Mouse (Mus musculus) left cerebral cortex, adult 2 months (tissue): Measurements from ENCODE around the gene Pax3. TPM values are rescaled to one million over a fixed set of nuclear protein-coding genes. Genes with fewer than 3 reads are reported as not detected.

ENCODE experiments used
- DNase-seq, 2 experiments: peaks; one replicate each; pipeline ENCODE4 v3.0.0; 2021 to 2022; ENCODE audit warnings: low spot score in 2 of 2, mixed read lengths in 1 of 2; ENCODE audit errors: extremely low spot score in 1 of 2
- H3K27ac ChIP-seq: fragments of 200-600 bp; 2 replicates; pipeline ENCODE4 v1.8.1; 2022
- H3K4me3 ChIP-seq: fragments of 200-600 bp; 2 replicates; pipeline ENCODE4 v1.8.1; 2022
- CTCF ChIP-seq: fragments of 200-600 bp; IDR thresholded peaks from 2 replicates; pipeline ENCODE4 v1.8.1; 2022; ENCODE audit warnings: antibody characterized with exemption, mild to moderate bottlenecking, moderate library complexity
- intact Hi-C: fragments of 180-260 bp; cut with DNase I; formaldehyde crosslinking; loops from one replicate; pipeline ENCODE4 v1.15.1; 2025
- total RNA-seq, 2 experiments: library from RNA; stranded (reverse); gene quantifications; 2 replicates each; pipeline ENCODE4 v1.2.3; 2021

Gene Pax3
- total RNA-seq, 2 experiments from 2014 or later: not detected

GRCm38 (mm10) chr1:78189016-78189415 lies 7.9 kb downstream of the Pax3 start:
- intact Hi-C loops: no loop called here
- no peak for TF ChIP-seq CTCF
- Histone ChIP-seq H3K4me3 (no peak overlapping the region), H3K27ac (no peak overlapping the region)
- no peak for DNase-seq

DNA sequence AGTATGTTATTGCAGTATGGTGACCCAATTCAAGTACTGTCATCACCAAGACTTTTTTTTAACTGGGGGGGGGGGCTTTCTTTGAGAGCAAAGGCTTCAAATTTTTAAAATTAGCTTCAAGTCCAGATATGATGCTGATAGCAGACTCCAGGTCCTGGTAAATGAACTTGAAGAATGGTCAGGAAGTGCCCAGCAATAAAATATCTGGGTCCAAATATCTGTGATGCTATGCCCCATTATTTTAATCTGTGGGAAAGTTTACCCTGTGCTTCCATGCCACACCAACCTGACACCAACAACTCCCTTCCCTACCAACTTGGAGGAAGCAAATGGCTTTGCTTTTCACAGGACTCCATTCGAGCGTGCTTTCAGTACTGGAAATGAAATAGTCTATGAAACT lies 8.6 kb downstream of the Pax3 start:
- H3K27ac ChIP-seq: no peak overlapping the region
- TF ChIP-seq CTCF: no peak
- intact Hi-C loops: no loop called here
- H3K4me3 ChIP-seq: no peak overlapping the region
- no peak for DNase-seq

DNA sequence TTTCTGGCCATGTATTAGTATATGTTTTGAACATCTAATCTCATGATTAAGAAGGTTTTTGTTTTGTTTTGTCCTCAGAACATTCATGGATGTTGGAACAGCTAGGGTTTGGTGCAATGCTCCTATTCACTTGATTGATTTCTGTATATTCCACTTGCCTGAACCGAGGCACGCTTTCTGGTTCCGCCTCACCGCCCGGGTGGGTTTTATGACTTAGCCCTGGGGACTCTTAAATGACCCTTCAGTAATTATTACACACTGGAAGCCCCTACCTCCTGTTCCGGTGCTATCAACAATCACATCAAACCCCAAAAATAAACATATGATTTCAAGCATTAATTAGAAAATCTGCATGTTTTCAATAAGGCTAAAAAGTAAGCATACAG lies 9.2 kb downstream of the Pax3 start:
- Histone ChIP-seq H3K27ac (no peak overlapping the region), H3K4me3 (no peak overlapping the region)
- intact Hi-C loops: no loop called here
- no peak for TF ChIP-seq CTCF
- DNase-seq: no peak

DNA sequence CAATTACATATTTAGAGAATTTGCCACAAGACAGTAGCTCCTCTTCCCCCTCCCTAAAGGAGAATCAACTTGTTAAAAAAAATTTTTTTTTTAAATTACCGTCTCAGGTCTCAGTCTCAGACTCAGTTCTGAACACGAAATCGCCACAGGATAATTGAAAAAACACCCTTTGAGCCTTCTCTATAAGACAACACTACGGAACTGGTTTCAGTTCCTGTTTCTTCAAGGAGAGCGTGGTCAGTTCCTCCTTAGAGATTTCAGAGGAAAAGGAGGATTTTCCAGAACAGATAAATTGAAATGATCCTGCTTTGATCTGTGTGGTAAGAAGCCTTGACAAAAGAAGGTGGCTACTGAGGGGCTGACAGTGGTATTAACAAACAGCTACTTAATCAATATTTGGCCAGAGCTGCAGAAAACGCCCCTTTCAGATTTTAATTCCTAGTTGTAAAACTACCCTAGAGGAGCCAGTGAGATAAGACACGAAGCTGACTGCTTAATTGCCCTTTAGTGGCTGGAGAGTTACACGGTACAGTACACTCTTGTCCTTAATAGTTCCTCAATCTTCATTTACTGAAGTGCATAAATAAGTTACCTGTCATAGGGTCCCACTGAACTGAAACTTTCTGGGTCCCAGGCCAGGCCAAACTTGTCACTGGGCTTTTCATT lies 9.7 kb downstream of the Pax3 start:
- Histone ChIP-seq H3K4me3 (no peak overlapping the region), H3K27ac (no peak overlapping the region)
- intact Hi-C loops: no loop called here
- DNase-seq: no peak
- TF ChIP-seq CTCF: no peak

GRCm38 (mm10) chr1:78182954-78183353 lies 14.0 kb downstream of the Pax3 start:
- Histone ChIP-seq H3K27ac (no peak overlapping the region), H3K4me3 (no peak overlapping the region)
- intact Hi-C loops: no loop called here
- DNase-seq: no peak
- no peak for TF ChIP-seq CTCF

- no peak for DNase-seq
- no peak for TF ChIP-seq CTCF
- Histone ChIP-seq H3K27ac (no peak overlapping the region), H3K4me3 (no peak overlapping the region)
- intact Hi-C loops: no loop called here
Measured at GRCm38 (mm10) chr1:78181882-78182281, 15.1 kb downstream of the Pax3 start.

GRCm38 (mm10) chr1:78172334-78172733 lies 24.6 kb downstream of the Pax3 start:
- no peak for TF ChIP-seq CTCF
- intact Hi-C loops: no loop called here
- Histone ChIP-seq H3K27ac (no peak overlapping the region), H3K4me3 (no peak overlapping the region)
- DNase-seq: no peak

DNA sequence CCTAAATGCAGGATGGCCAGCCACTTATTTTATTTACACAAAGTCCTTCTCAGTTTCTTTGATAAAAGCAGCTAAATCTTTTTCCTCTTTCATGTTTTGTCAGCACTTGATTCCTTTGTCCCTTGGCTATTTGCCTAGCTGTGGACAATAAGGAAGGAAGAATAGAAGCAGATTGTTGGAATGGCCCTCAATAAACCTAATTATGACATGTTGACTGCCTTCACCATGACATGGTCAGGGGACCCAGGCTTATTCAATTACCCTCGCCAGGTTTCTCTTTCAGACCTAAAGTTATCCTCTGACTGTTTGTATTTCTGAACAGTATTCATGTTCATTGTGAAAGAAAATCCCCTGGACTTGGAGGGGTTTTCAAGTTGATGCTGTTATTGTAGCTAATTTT lies 25.3 kb downstream of the Pax3 start:
- intact Hi-C loops: no loop called here
- Histone ChIP-seq H3K4me3 (no peak overlapping the region), H3K27ac (no peak overlapping the region)
- no peak for DNase-seq
- no peak for TF ChIP-seq CTCF

- DNase-seq: no peak
- H3K27ac ChIP-seq: no peak overlapping the region
- H3K4me3 ChIP-seq: no peak overlapping the region
- intact Hi-C loops: no loop called here
- no peak for TF ChIP-seq CTCF
Measured at GRCm38 (mm10) chr1:78170771-78171170, 26.2 kb downstream of the Pax3 start.

GRCm38 (mm10) chr1:78168796-78169195 lies 28.1 kb downstream of the Pax3 start:
- intact Hi-C loops: no loop called here
- DNase-seq: no peak
- no peak overlapping the region for H3K27ac ChIP-seq
- H3K4me3 ChIP-seq: no peak overlapping the region
- no peak for TF ChIP-seq CTCF

DNA sequence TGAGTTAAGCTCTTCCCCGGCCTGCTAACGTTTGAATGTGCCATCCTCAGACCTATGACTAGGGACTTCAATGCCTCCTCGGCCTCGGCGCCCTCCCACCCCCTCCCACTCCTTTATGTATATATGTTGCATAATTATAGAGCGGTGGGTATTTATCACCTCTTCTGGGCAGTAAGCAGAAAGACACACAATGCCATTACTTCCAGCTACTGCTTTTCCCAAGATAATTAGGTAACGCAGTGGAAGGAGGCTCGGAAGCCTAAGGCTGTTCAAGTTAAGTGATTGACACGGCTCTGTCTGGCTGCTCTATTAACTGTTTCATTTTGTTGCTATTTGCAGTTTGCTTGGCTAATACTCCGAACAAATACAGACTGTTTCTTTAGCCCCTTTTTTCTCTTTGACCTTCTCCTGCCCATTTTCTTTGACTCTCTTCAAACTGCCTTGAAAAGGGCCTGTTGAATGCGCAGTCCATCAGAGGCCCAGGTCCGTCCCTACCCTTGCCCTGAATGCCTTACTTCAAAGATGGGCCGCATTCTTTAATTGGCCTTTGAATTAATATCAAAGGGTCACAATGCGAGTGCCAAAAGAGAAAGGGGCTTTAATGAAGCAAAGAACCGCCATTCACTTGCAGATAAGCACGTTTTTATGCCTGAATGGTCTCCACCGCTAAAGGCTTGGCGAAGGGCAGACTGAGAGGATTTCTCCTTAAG lies 29.2 kb downstream of the Pax3 start:
- no peak for TF ChIP-seq CTCF
- intact Hi-C loops: no loop called here
- no peak overlapping the region for H3K4me3 ChIP-seq
- no peak overlapping the region for H3K27ac ChIP-seq
- no peak for DNase-seq

DNA sequence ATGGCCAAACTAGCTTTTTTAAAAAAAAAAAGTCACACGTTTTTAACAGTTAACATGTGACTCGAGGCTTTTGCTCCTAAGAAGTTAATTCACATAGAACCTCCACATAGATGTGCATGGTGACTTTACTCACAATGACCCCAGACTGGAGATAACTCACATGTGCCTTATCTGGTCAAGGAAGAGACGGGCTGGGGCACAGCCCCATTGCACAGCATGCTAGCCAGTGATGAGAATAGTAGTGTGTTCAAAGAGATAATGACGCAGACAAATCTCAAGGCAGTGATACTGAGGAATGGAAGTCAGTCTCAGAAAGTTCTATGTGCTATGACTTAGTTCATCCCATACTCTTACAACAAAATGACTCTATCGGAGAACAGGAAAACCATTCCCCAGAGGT lies 35.2 kb downstream of the Pax3 start:
- Histone ChIP-seq H3K27ac (no peak overlapping the region), H3K4me3 (no peak overlapping the region)
- intact Hi-C loops: no loop called here
- TF ChIP-seq CTCF: no peak
- DNase-seq: no peak

DNA sequence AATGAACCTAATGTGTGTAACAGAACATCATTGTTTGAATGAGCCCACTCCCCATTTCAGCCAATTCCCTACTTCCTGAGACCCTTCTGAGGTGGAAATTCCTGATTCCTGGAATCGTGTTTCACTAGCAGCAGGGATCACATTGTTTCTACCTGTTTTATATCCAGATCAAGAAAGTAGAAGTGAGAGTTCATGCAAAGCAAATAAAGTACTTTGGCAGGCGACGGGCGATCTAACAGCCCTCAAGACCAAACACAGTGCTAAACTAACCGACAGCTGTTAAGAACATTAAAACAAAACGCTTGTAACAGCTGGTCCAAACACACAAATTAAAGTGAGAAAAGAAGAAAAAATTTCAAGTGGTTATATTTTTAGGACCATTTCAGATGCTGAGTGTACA lies 39.0 kb downstream of the Pax3 start:
- intact Hi-C loops: no loop called here
- H3K27ac ChIP-seq: no peak overlapping the region
- TF ChIP-seq CTCF: no peak
- DNase-seq: no peak
- no peak overlapping the region for H3K4me3 ChIP-seq
